Comparison of ENCODE assay signal across 9 mouse cellular contexts in the genomic region with DNA sequence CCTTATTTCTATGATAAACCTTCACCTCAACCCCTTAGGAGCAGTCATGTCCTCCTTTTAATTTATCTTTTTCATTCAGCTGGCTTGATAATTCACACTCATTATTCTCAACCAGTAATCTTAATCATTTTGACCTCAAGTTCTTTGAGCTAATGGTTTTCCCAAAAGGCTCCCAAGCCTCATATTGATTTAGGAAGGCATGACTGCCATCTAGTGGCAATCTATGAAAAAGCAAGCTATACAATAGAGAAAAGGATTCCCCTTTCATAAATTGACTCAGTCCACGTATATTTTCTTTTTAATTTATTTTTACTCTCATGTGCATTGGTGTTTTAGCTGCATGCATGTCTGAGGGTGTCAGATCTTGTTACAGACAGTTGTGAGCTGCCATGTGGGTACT. TPM values are rescaled to one million over a fixed set of nuclear protein-coding genes. Genes with fewer than 3 reads are reported as not detected.
A peak's percentile ranks its signal among the peaks of the same experiment; 100 is the strongest.
DNase-seq lines count a peak whose midpoint lies in the region; ATAC-seq and TF ChIP-seq lines count a peak whose summit lies in the region.
"Had no signal": no experiment of that assay in that cellular context is flagged by ENCODE, and none has a peak within 500 bp of the region (broad histone marks: within the 10 kb centered on the region; RNA-seq: fewer than 3 reads in every experiment).

No protein-coding gene starts in this region.

- ATAC-seq in hindbrain, embryonic 11.5 days (ENCODE audit: low FRiP score) = no peak
- no peak for ATAC-seq in hindbrain, embryonic 13.5 days (ENCODE audit: low FRiP score)
- no peak for ATAC-seq in embryonic facial prominence, embryonic 14.5 days (ENCODE audit: low read depth)

- H3K4me3 ChIP-seq in hindbrain, embryonic 11.5 days (ENCODE audit: low read depth, low read length) = no peak overlapping the region
- H3K4me3 ChIP-seq in hindbrain, embryonic 13.5 days = no peak overlapping the region
- H3K4me3 ChIP-seq in ES-Bruce4 (ENCODE audit: low read depth, low read length) = no peak overlapping the region
- H3K4me3 ChIP-seq in embryonic facial prominence, embryonic 14.5 days (ENCODE audit: low read depth, low read length) = no peak overlapping the region
- H3K4me3 ChIP-seq: embryonic facial prominence, embryonic 15.5 days had no signal

- peak; percentile 5 for TF ChIP-seq CTCF in ES-Bruce4 (IDR thresholded peaks at IDR 0.05; ENCODE audit: low read depth, low read length)

- DNase-seq in hindbrain, embryonic 11.5 days (ENCODE audit: low spot score) = peak; percentile 74
- peak; percentile 76 for DNase-seq in 3T3-L1 (ENCODE audit: low read depth, low spot score)
- peak; percentile 83 for DNase-seq in embryonic facial prominence, embryonic 14.5 days (ENCODE audit: low spot score)
- DNase-seq in right cerebral cortex, postnatal 4 days = no peak
- DNase-seq in urinary bladder, postnatal 36 days (ENCODE audit: low spot score in 2 of 2) = no peak
- no peak for DNase-seq in frontal cortex, postnatal 25 days (ENCODE audit: low spot score in 2 of 2)

- no peaks in the 10 kb centered on the region for H3K36me3 ChIP-seq in hindbrain, embryonic 11.5 days (ENCODE audit: control insufficient read depth, insufficient read depth, low read length)
- no peaks in the 10 kb centered on the region for H3K36me3 ChIP-seq in hindbrain, embryonic 13.5 days
- H3K36me3 ChIP-seq in ES-Bruce4 (ENCODE audit: control insufficient read depth, insufficient read depth, low read length, poor library complexity, severe bottlenecking) = no peaks in the 10 kb centered on the region
- H3K36me3 ChIP-seq in embryonic facial prominence, embryonic 14.5 days (ENCODE audit: control insufficient read depth, insufficient read depth, low read length) = no peaks in the 10 kb centered on the region
- H3K36me3 ChIP-seq: embryonic facial prominence, embryonic 15.5 days had no signal

- no peak overlapping the region for H3K4me2 ChIP-seq in hindbrain, embryonic 11.5 days (replicated peaks; ENCODE audit: low read depth, low read length)
- no peak overlapping the region for H3K4me2 ChIP-seq in hindbrain, embryonic 13.5 days
- H3K4me2 ChIP-seq in embryonic facial prominence, embryonic 14.5 days (ENCODE audit: low read depth, low read length) = no peak overlapping the region
- H3K4me2 ChIP-seq: embryonic facial prominence, embryonic 15.5 days had no signal

- no peak for TF ChIP-seq EP300 in ES-Bruce4 (IDR thresholded peaks at IDR 0.05; ENCODE audit: insufficient read depth, low read depth, low read length)

- no peaks in the 10 kb centered on the region for H3K4me1 ChIP-seq in hindbrain, embryonic 11.5 days (replicated peaks; ENCODE audit: control insufficient read depth, insufficient read depth, low read length)
- peaks cover 5% of the 10 kb centered on the region; the same call in 1 of the 2 replicates for H3K4me1 ChIP-seq in hindbrain, embryonic 13.5 days (replicated peaks)
- peaks cover 1% of the 10 kb centered on the region for H3K4me1 ChIP-seq in ES-Bruce4 (ENCODE audit: control insufficient read depth, insufficient read depth, low read length)
- no peaks in the 10 kb centered on the region for H3K4me1 ChIP-seq in embryonic facial prominence, embryonic 14.5 days (ENCODE audit: control insufficient read depth, insufficient read depth, low read length)

- no peaks in the 10 kb centered on the region for H3K9me3 ChIP-seq in hindbrain, embryonic 11.5 days (ENCODE audit: control insufficient read depth, low read length)
- no peaks in the 10 kb centered on the region for H3K9me3 ChIP-seq in hindbrain, embryonic 13.5 days
- no peaks in the 10 kb centered on the region for H3K9me3 ChIP-seq in ES-Bruce4 (replicated peaks; ENCODE audit: control insufficient read depth, insufficient read depth, low read length, poor library complexity, severe bottlenecking)
- H3K9me3 ChIP-seq in embryonic facial prominence, embryonic 14.5 days (ENCODE audit: control insufficient read depth, low read length) = no peaks in the 10 kb centered on the region
- H3K9me3 ChIP-seq: embryonic facial prominence, embryonic 15.5 days had no signal

- no peak overlapping the region for H3K27ac ChIP-seq in hindbrain, embryonic 11.5 days (ENCODE audit: low read depth, low read length)
- H3K27ac ChIP-seq in hindbrain, embryonic 13.5 days = no peak overlapping the region
- H3K27ac ChIP-seq in ES-Bruce4 (ENCODE audit: insufficient read depth, low read length) = no peak overlapping the region
- H3K27ac ChIP-seq in embryonic facial prominence, embryonic 14.5 days (replicated peaks; ENCODE audit: low read depth, low read length) = no peak overlapping the region
- H3K27ac ChIP-seq: embryonic facial prominence, embryonic 15.5 days had no signal

- no peak overlapping the region for H3K9ac ChIP-seq in hindbrain, embryonic 11.5 days (ENCODE audit: low read depth, low read length)
- H3K9ac ChIP-seq in hindbrain, embryonic 13.5 days = no peak overlapping the region
- H3K9ac ChIP-seq in ES-Bruce4 (ENCODE audit: low read depth, poor library complexity, severe bottlenecking) = no peak overlapping the region
- no peak overlapping the region for H3K9ac ChIP-seq in embryonic facial prominence, embryonic 14.5 days (ENCODE audit: low read depth, low read length)
- H3K9ac ChIP-seq: embryonic facial prominence, embryonic 15.5 days had no signal

- WGBS in hindbrain, embryonic 11.5 days = 32% methylated on average over 1 of the region's 1 CpGs
- WGBS in hindbrain, embryonic 13.5 days = 28% methylated on average over 1 of the region's 1 CpGs
- 12% methylated on average over 1 of the region's 1 CpGs for WGBS in embryonic facial prominence, embryonic 14.5 days

- H3K27me3 ChIP-seq in hindbrain, embryonic 11.5 days (ENCODE audit: control insufficient read depth, insufficient read depth, low read length) = peaks cover 4% of the 10 kb centered on the region; the same call in 1 of the 2 replicates
- peaks cover 36% of the 10 kb centered on the region for H3K27me3 ChIP-seq in hindbrain, embryonic 13.5 days
- H3K27me3 ChIP-seq in ES-Bruce4 (ENCODE audit: control insufficient read depth, insufficient read depth, low read length, poor library complexity, severe bottlenecking) = no peaks in the 10 kb centered on the region
- 0 out of 2 replicates have a peak, but pooled peaks cover 9% of the 10 kb centered on the region for H3K27me3 ChIP-seq in embryonic facial prominence, embryonic 14.5 days (replicated peaks; ENCODE audit: control insufficient read depth, insufficient read depth, low read length)
- H3K27me3 ChIP-seq: embryonic facial prominence, embryonic 15.5 days had no signal

- no peak for TF ChIP-seq POLR2A in ES-Bruce4 (IDR thresholded peaks at IDR 0.05; ENCODE audit: insufficient read depth, low read length)

RNA-seq across cellular contexts. Expression of a gene that starts 4.8 kb away (rescaled TPM):
- polyA plus RNA-seq in hindbrain, embryonic 11.5 days (2014; fragmentation: Nextera tagmentation; extraction: Ambion mirVana) = 32.6 and 33.8 TPM in 2 replicates
- polyA plus RNA-seq in hindbrain, embryonic 13.5 days (2015; fragmentation: Nextera tagmentation; extraction: Ambion mirVana) = 24.8 and 24.9 TPM in 2 replicates
- 55.0 and 58.7 TPM in 2 replicates for polyA plus RNA-seq in ES-Bruce4 (2011; ENCODE audit: insufficient read depth, insufficient read length, low read depth, missing spikeins)
- 20.3 and 22.7 TPM in 2 replicates for polyA plus RNA-seq in embryonic facial prominence, embryonic 14.5 days (2014; fragmentation: Nextera tagmentation; extraction: Ambion mirVana)

RNA-seq across cellular contexts. Expression of a gene that starts 30.1 kb away (rescaled TPM):
- polyA plus RNA-seq in hindbrain, embryonic 11.5 days (2014; fragmentation: Nextera tagmentation; extraction: Ambion mirVana) = 235 and 238 TPM in 2 replicates
- polyA plus RNA-seq in hindbrain, embryonic 13.5 days (2015; fragmentation: Nextera tagmentation; extraction: Ambion mirVana) = 209 and 210 TPM in 2 replicates
- polyA plus RNA-seq in ES-Bruce4 (2011; ENCODE audit: insufficient read depth, insufficient read length, low read depth, missing spikeins) = 642 and 659 TPM in 2 replicates
- 200 and 217 TPM in 2 replicates for polyA plus RNA-seq in embryonic facial prominence, embryonic 14.5 days (2014; fragmentation: Nextera tagmentation; extraction: Ambion mirVana)

Comparison
In these comparisons a context has a peak if more than half of its experiments do, and no peak if none do; other contexts are left out.
1. DNase-seq: peak in hindbrain, embryonic 11.5 days (single experiment), 3T3-L1 (single experiment) and embryonic facial prominence, embryonic 14.5 days (single experiment); none in right cerebral cortex, postnatal 4 days (single experiment), urinary bladder, postnatal 36 days (0 of 2) and frontal cortex, postnatal 25 days (0 of 2).